Mouse (Mus musculus): ENCODE measurements around the gene Trex1.

Gene Trex1

GRCm38 (mm10) chr9:109016973-109017604, 42.4 kb downstream of the Trex1 start:
- DNase-seq (ENCODE audit: low read depth, low spot score): no peak

GRCm38 (mm10) chr9:109015397-109015796, 44.1 kb downstream of the Trex1 start:
- no peak for DNase-seq (ENCODE audit: low read depth, low spot score)

- peak; percentile 75 for DNase-seq (ENCODE audit: low read depth, low spot score)
These were observed 49.2 kb downstream of the Trex1 start for GRCm38 (mm10) chr9:109010316-109010690.

- DNase-seq (ENCODE audit: low read depth, low spot score): peak; percentile 97
These were observed 49.8 kb downstream of the Trex1 start for GRCm38 (mm10) chr9:109009636-109010315.

GRCm38 (mm10) chr9:109008994-109009635, 50.4 kb downstream of the Trex1 start:
- DNase-seq (ENCODE audit: low read depth, low spot score): no peak

GRCm38 (mm10) chr9:109008081-109008480, 51.5 kb downstream of the Trex1 start:
- DNase-seq (ENCODE audit: low read depth, low spot score): peak; percentile 43

All from skeletal muscle tissue, adult 2 months (tissue).